Mouse (Mus musculus): ENCODE measurements around the gene Spata33.
"Not testable (repeated sequence)": the region's sequence is repeated elsewhere in the genome, so short reads cannot be mapped to it uniquely, and the experiment has no call there.

The Spata33 gene

GRCm38 (mm10) chr8:123233760-123234159 lies 21.1 kb downstream of the Spata33 start:
- peak in 1 of 2 experiments; percentile 39 for DNase-seq

GRCm38 (mm10) chr8:123234918-123235519 lies 22.4 kb downstream of the Spata33 start:
- peak; percentile 75 to 78 for DNase-seq

DNA sequence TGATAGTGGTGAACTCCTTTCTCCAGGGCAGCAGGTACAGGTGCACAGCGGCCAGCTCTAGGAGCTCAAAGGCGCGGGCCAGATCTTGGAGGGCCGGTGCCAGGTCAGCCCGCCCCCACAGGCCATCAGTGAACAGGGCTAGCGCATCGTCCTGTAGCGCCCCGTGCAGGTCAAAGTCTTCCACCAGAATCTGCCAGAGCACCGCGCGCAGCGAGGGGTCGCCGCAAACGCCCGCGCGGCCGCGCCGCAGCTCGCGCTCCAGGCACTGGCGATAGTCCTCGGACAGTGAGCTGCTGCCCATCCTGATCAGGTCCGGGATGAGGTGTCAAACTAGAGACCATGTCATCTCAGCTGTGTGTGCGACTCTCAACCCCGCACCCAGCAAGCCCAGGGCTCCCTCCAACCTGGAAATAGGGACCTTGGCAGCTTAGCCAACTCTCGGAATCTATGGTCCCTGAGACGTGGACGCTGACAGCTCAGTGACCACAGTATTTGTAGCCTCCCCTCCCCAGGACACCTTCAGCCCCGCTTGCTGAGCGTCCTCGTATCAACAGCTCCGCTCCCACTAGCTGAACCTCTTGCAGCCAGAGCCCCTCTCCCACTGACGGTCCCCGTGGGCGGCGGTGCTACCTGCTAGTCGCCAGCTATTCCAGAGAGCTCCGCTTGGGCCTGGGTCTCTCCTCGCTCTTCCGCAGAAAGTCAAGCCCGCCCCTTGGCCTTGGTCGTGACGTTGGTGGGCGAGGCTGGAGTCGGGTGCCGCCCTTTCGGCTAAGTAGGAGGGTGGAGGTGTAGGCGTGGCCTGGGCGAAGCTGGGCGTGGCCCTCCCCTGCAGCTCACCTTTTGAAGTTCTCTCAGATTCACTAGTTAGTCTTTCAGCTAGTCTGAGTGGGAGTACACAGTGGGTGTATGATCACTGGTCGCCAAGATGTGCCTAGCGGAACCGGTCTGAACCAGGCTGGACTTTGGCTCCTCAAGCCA lies 23.2 kb downstream of the Spata33 start, which contains the start of gene Spata2l:
TSS of gene Spata2l (minus strand) at position 714 of the 978 bp plus-strand sequence.
- DNase-seq: peak; percentile 88 to 90

GRCm38 (mm10) chr8:123239398-123239797 lies 26.8 kb downstream of the Spata33 start:
- no peak for DNase-seq

DNA sequence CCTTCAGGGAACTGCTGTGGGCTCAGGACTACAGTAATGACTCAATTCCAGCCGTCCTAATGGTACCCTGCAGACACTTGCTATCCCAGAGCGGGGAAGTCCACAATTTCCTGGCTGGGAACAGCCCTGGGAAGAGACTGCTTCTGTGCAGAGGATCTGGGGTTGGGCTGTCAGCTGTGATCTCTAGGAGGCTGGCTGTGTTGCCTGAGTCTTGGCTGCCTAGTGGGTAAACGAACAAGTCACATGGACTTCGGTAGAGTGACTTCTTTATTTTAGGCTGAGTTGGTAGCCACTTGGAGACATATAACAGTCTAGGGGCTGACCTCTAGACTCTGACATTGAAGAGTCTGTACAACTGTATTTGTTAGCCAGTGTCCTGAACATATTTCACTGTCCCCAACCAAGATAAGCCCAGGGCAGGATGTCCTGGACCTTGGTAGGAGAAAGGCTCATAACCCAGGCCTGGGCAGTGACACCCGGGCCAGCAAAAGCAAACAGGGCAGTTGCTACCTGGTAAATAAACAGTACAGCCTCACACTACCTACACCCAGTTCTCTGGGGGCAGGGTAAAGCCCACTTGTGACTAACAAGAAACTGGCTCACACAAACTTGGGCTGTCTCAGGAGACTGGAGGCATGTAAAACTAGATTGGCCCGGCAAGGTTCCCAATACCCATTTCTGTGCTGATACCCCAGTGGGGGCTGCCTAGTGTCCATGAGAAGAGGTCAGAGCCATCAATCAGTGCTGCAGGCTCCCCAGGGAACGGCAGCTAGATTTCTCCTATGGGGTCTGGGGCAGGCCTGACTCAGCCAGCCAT lies 29.7 kb downstream of the Spata33 start:
- DNase-seq: no peak

DNA sequence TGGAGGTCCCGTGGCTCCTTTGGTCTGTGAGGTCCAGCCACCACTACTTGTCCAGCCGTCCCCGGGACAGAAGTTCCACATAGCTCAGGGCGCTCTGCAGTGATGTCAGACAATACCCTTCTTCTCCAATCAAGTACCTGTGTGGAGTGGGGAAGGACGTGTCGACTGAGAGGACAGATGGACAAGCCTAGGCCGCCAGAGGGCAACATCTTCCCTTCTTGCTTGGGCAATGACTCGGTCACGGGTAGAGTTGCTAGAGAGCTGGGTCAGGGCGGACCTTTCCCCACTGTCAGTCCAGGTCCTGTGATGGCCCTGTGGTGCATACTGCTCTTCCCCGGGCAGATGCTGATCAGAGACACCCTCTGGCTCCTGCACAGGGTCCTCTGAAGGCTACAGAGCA lies 30.4 kb downstream of the Spata33 start:
- DNase-seq: no peak

DNA sequence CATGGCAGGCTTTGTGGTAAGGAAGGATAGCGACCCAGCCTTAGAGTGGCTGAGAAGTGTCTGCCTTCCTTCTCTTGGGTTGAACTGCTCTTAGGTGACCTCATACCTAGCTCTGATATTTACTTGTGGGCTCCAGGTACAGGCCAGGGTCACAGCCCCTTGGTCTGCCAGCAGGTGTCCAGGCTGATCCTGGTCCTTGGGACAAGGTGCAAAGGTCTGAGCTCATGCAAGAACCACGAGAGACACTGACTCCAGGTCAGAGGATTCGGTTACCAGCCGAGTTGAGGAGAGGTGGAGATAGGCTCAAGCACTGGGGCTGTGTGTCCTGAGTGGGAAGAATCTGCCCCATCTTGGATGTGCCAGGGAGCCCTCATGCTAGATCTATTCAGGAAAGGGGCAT lies 31.8 kb downstream of the Spata33 start:
- DNase-seq: no peak

DNA sequence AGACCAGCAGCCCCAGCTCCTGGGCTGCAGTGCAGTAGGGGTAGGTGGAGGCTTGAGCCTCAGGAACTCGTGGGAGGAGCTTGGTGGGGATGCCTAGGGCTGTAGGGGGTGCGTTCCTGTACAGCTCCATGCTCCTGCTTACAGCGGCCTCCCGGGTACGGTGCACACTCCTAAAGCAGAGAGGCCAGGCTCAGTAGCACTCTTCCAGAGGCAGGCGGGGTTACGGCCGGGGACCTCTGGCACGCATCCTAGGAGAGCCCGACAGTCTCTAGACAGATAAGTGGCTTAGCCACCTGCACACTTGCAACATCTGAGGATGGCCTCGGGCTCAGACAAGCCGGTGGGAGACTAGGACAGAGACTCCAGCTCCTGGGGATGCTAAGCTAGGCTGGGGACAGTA lies 32.9 kb downstream of the Spata33 start:
- DNase-seq: no peak

GRCm38 (mm10) chr8:123247748-123248147 lies 35.1 kb downstream of the Spata33 start:
- no peak for DNase-seq

DNA sequence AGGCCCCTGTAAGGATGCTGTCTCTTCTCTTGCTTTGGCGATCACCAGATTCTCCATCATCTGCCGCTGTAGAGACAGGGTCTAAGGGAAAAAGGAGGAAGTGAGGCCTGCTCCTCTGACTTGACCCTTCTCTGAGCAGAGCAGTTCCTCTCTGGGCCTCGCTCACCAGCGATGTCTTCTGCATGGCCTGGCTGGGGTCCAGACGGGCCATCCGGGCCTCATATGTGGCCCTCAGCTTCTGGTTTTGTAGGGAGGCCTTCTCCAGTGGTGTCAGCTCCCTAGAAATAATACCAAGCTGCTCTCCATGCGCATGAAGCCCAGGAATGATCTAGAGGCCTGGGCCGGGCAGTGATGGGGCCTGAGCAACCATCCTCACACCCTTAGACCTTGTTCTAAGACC lies 36.0 kb downstream of the Spata33 start:
- no peak for DNase-seq

DNA sequence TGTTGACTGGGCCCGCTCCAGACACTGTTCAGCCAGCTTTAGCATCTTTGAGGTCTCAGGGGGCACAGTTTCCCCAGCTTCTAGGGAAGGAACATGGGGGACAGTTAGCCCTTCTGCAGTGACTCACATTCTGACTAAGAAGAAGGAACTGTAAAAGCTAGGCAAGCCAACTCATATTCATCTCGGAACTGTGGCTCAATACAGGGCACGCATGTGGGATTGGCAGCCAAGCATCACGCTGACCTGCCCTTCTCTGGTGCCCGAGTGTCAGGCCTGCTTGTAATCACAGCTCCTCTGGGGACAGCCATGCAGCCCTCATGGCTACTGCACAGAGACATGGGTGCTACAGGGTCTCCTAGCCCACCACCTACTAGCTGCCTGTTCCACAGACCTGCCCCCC lies 38.3 kb downstream of the Spata33 start:
- no peak for DNase-seq

DNA sequence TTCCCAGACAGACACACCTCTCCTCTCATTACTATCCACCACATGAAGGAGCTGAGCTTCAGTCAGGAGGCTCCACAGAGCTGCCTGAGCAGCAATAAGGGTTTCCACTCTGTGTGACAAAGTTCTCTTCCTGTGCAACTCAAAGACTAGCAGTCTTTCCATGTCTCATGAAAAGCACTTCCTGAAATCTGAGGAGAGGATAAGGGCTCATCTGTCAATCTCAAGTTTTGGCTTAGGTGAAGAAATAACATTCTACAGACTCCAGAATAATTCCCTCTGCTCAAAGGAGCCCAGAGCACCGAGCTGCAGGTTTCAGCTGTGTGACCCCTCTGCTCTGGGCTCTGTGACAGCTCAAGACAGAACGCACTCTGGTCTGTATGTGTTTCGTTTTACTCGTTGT lies 40.3 kb downstream of the Spata33 start:
- no peak for DNase-seq

GRCm38 (mm10) chr8:123253451-123254098 lies 40.9 kb downstream of the Spata33 start:
- DNase-seq: no peak

GRCm38 (mm10) chr8:123254099-123254885 lies 41.7 kb downstream of the Spata33 start, which contains the start of the genes Zfp276 and Vps9d1:
Gene Zfp276 (plus strand): TSS chr8:123254195.
Gene Vps9d1 (minus strand): TSS chr8:123254348.
- peak; percentile 91 to 94 for DNase-seq

- no peak for DNase-seq
Measured at GRCm38 (mm10) chr8:123255170-123255569, 42.5 kb downstream of the Spata33 start.

GRCm38 (mm10) chr8:123257114-123257513 lies 44.5 kb downstream of the Spata33 start:
- DNase-seq: no peak

GRCm38 (mm10) chr8:123257593-123257992 lies 45.0 kb downstream of the Spata33 start:
- not testable (repeated sequence) for DNase-seq

- no peak for DNase-seq
Measured at GRCm38 (mm10) chr8:123267926-123268656, 55.5 kb downstream of the Spata33 start.

- DNase-seq: no peak
Measured at GRCm38 (mm10) chr8:123271147-123271546, 58.5 kb downstream of the Spata33 start.

Measured in cerebellum, postnatal 10 days (tissue).